Mouse (Mus musculus): ENCODE data around the gene Thbs3.
"Not testable (repeated sequence)": the region's sequence is repeated elsewhere in the genome, so short reads cannot be mapped to it uniquely, and the experiment has no call there.

Gene Thbs3

DNA sequence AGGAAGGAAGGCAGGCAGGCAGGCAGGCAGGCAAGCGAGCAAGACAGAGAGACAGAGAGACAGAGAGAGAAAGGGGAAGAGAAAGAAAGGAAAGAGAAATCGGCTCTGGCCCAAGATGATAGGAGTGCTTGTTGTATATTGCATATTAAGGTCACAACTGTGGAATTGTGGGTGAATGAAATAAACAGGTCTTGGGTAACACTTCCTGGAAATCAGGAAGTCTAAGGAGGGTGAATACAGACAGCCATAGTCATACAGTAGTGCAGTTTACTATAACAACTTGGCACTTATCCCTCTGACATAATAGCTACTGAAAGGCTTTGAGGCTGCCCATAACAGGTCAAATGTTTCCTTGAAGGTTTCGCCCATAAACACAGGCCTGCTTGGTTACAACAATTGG lies 15.1 kb upstream of the Thbs3 start:
- DNase-seq: no peak

DNA sequence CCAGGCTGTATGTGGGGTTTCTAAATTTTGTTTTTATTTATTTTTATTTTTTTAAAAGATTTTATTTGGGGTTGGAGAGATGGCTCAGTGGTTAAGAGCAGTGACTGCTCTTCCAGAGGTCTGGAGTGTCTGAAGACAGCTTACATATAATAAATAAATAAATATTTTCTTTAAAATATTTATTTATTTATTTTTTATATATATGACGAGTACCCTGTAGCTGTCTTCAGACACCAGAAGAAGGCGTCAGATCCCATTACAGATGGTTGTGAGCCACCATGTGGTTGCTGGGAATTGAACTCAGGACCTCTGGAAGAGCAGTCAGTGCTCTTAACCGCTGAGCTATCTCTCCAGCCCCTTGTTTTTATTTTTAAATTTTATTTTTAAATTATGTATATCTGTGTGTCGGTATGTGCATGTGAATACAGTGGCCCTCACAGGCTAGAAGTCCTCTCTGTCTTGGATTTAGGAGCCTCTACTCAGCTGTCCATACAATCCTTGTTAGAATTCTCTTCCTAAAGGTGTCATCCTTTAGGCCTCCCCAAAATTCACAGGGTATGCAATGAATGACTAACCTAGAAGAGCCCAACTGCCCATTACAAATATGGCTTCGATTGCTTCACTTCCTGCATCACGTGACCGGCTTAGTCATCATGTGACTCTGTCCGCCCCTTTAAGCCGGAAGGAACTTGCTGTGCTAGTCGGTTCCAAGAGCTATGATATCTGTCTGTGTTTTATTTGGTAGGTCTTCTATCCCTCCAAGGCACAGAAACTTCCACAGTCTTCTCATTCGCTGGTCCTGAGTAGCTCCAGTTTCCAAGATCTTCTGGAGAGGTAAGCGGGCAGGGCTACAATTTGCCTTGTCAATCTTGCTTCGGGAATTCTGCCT lies 12.5 kb upstream of the Thbs3 start, which contains the start of gene Gba:
Gene Gba (plus strand): TSS at position 676 of the 889 bp plus-strand sequence.
- peak; percentile 94 for DNase-seq

DNA sequence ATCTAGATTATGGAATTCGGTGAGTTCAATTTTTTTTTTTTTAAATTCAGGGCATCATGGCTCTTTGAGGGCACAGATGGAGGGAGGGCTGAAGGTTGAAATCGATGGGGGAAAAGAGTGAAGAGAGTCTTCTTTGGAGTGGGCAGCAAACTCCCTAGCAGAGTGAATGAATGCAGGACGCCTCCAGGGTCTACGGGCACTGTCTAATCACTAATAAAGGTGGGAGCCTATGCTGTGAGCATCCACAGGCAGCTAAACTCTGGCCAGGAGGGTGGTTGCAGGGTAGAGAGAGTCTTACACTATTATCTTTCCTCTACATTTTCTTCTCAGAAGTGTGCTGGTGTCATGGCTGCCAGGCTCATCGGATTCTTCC lies 11.9 kb upstream of the Thbs3 start:
- DNase-seq: no peak

DNA sequence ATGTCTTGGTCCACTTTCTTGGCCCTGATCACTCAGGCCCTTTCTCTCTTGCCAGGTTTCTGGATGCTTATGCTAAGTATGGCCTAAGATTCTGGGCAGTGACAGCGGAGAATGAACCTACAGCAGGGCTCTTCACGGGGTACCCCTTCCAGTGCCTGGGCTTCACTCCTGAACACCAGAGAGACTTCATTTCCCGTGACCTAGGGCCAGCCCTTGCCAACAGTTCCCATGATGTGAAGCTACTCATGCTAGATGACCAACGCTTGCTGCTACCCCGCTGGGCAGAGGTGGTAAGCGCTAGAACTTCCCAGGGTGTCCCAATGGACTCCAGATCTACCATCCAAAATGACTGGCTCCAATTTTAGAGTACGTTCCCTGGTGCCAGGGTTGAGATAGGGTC lies 8.9 kb upstream of the Thbs3 start:
- no peak for DNase-seq

- no peak for DNase-seq
Measured at GRCm38 (mm10) chr3:89206695-89207094, 8.3 kb upstream of the Thbs3 start.

DNA sequence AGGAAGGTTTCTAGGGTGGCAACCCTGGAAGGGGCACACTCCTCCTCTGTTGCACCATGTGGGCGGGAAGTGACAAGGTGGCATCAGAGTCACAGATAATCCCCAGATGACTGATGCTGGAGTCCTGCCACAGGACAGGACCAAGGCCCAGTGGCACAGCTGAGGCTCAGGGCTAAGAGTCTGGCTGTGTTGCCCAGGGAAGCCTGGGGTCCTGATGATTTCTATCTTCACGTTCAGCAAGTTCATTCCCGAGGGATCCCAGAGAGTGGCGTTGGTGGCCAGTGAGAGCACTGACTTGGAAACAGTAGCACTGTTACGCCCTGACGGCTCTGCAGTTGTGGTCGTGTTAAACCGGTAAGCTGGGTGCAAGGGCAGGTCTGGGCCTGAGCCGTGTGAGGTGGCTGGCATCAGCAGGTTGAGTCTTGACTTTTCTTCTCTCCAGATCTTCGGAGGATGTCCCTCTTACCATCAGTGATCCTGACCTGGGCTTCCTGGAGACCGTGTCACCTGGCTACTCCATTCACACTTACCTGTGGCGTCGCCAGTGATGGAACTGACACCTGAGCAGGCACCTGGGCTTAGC lies 6.8 kb upstream of the Thbs3 start:
- no peak for DNase-seq

DNA sequence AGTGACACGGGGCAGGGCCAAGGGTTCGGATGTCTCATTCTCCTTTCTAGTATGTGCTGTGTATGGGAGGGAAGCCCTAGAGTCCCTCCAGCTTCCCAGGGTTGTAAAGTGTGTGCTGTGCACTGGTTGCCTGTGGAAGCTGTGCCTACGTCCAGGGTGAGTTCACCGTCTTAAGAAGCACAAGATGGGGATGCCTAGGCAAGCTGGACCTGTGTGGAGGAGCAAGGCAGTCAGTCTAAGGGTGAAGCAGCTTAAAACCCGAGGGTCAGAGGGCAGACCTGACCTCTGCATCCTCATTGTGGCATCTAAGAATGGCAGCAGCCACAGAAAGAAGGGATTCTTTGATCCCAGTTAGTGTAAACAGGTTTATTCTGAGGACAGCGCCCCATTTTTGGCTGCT lies 6.2 kb upstream of the Thbs3 start:
- DNase-seq: no peak

- DNase-seq: no peak
Measured at GRCm38 (mm10) chr3:89209731-89210130, 5.2 kb upstream of the Thbs3 start.

- no peak for DNase-seq
Measured at GRCm38 (mm10) chr3:89210162-89210561, 4.8 kb upstream of the Thbs3 start.

- DNase-seq: no peak
Measured at GRCm38 (mm10) chr3:89210731-89211130, 4.2 kb upstream of the Thbs3 start.

- DNase-seq: peak; percentile 97
Measured at GRCm38 (mm10) chr3:89213803-89214530, 1.0 kb upstream of the Thbs3 start.

DNA sequence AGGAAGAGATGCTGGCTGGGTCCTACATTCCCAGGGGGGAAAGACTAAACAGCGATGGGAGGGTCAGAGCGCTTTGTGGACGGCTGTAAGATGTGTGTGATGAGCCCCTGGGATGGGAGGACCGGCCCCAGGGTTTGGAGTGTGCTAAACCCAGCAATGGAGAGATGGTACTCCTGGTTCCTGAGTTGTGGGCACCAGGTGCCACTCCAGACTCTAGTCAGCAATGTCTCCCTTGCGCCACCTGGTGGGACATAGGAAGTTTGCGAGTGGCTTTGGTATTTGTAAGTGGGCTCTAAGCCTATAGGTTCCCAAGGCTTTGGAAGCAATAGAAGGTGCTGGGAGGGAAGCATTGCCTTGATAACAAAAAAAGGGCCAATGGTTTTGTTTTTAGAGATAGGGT lies 873 bp downstream of the Thbs3 start:
- DNase-seq: peak; percentile 93

DNA sequence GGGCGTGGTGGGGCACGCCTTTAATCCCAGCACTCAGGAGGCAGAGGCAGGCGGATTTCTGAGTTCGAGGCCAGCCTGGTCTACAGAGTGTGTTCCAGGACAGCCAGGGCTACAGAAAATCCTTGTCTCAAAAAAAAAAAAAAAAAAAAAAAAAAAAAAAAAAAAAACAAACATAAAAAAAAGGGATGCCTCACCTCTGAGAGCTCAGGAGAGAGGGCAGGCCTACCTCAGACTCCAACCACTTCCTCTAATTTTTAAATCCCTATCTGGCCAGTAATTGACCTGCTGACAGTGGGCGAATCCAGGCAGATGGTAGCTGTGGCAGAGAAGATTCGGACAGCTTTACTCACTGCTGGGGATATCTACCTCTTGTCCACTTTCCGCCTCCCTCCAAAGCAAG lies 1.4 kb downstream of the Thbs3 start:
- not testable (repeated sequence) for DNase-seq

- DNase-seq: no peak
Measured at GRCm38 (mm10) chr3:89218271-89218670, 3.3 kb downstream of the Thbs3 start.

DNA sequence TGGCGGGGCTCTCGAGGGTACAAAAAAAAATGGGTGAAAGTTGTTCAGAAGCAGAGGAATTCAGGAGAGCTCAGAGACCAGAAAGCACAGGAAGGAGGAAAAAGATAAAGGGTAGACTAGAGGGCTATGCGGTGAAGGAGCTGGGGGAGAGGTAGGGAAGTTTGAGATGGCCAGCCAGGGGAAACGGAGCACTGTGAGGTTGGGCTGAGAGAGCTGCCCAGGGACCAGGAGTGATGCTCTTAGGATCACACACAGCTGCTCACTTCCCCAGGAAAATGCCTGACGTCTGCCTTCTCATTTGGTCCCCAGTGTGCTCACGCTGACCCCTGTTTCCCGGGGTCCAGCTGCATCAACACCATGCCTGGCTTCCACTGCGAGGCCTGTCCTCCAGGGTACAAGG lies 4.6 kb downstream of the Thbs3 start:
- DNase-seq: no peak

GRCm38 (mm10) chr3:89221167-89221566 lies 6.2 kb downstream of the Thbs3 start:
- DNase-seq: no peak

GRCm38 (mm10) chr3:89224796-89225195 lies 9.8 kb downstream of the Thbs3 start:
- DNase-seq: no peak

DNA sequence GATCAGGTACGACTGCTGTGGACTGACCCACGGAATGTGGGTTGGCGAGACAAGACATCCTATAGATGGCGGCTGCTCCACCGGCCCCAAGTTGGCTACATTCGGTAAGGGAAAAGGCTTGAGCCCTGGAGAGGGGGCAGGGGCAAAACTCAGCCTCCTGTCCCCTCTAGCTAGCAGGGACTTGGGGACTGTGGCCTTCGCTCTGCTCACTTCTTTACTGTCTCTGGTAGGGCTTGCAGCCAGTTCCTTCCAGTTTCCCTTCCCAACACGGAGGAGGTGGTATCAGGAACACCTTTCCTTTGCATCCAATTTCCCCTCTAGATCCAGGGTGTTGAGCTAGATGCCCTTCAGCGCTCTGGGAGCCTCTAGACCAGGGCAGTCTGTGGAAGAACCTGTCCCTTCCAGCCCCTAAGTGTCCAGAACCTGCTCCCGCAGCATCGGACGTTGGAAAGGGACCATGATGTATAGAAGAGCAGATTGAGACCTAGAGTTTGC lies 10.4 kb downstream of the Thbs3 start:
- no peak for DNase-seq

DNA sequence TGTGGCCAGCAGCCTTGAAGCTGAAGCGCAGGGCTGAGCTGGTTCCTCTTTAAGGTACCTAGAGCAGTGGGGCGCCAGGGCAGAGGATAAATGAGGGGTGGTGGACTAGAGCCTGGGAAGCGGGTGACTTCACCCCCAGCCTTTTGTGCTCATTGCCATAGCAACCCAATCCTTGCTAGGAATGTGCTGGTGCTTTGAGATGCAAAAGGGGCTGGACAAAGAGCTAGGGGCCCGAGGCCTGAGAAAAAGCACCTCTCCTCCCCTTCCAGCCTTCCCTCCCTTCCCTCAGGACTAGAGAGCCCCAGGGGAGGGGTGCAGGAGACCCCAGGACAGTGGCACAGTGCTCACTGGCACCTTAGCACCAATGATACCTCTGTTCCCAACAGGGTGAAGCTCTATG lies 10.9 kb downstream of the Thbs3 start:
- peak; percentile 72 for DNase-seq

GRCm38 (mm10) chr3:89226361-89226760 lies 11.4 kb downstream of the Thbs3 start:
- DNase-seq: no peak

GRCm38 (mm10) chr3:89226900-89227299 lies 11.9 kb downstream of the Thbs3 start, which contains the start of gene Mtx1:
Mtx1 (minus strand) TSS chr3:89227088.
- no peak for DNase-seq

GRCm38 (mm10) chr3:89227307-89228179 lies 12.6 kb downstream of the Thbs3 start:
- DNase-seq: peak; percentile 97

GRCm38 (mm10) chr3:89228180-89228549 lies 13.2 kb downstream of the Thbs3 start:
- DNase-seq: peak; percentile 87
